Mouse (Mus musculus): Measurements from ENCODE around the gene Mdga1. TPM values are rescaled to one million over a fixed set of nuclear protein-coding genes. Genes with fewer than 3 reads are reported as not detected.

Gene Mdga1
- total RNA-seq, 2 experiments from 2014 or later, result 2.3 to 8.3 TPM

GRCm38 (mm10) chr17:29849436-29849797 is 120.5 kb downstream of the Mdga1 start:
- no peak for ATAC-seq (replicated peaks; ENCODE audit: poor library complexity)

- peak; percentile 94 for ATAC-seq (replicated peaks; ENCODE audit: poor library complexity)
Measured at GRCm38 (mm10) chr17:29848793-29849435, 121.0 kb downstream of the Mdga1 start.

GRCm38 (mm10) chr17:29847291-29847690 is 122.6 kb downstream of the Mdga1 start:
- ATAC-seq (replicated peaks; ENCODE audit: poor library complexity), result no peak

- no peak for ATAC-seq (replicated peaks; ENCODE audit: poor library complexity)
Measured at GRCm38 (mm10) chr17:29846284-29846683, 123.6 kb downstream of the Mdga1 start.

GRCm38 (mm10) chr17:29844949-29845348 is 124.9 kb downstream of the Mdga1 start:
- ATAC-seq (replicated peaks; ENCODE audit: poor library complexity), result no peak

- no peak for ATAC-seq (replicated peaks; ENCODE audit: poor library complexity)
Measured at GRCm38 (mm10) chr17:29843419-29844162, 126.3 kb downstream of the Mdga1 start.

GRCm38 (mm10) chr17:29841781-29842690 is 127.9 kb downstream of the Mdga1 start:
- ATAC-seq (replicated peaks; ENCODE audit: poor library complexity), result peak; percentile 81

- no peak for ATAC-seq (replicated peaks; ENCODE audit: poor library complexity)
Measured at GRCm38 (mm10) chr17:29838029-29838428, 131.9 kb downstream of the Mdga1 start.

GRCm38 (mm10) chr17:29837441-29837840 is 132.4 kb downstream of the Mdga1 start:
- ATAC-seq (replicated peaks; ENCODE audit: poor library complexity), result peak; percentile 61

- no peak for ATAC-seq (replicated peaks; ENCODE audit: poor library complexity)
Measured at GRCm38 (mm10) chr17:29834768-29835167, 135.1 kb downstream of the Mdga1 start.

GRCm38 (mm10) chr17:29834333-29834732 is 135.6 kb downstream of the Mdga1 start:
- no peak for ATAC-seq (replicated peaks; ENCODE audit: poor library complexity)

GRCm38 (mm10) chr17:29831696-29832095 is 138.2 kb downstream of the Mdga1 start:
- ATAC-seq (replicated peaks; ENCODE audit: poor library complexity), result no peak

GRCm38 (mm10) chr17:29829136-29829535 is 140.8 kb downstream of the Mdga1 start:
- ATAC-seq (replicated peaks; ENCODE audit: poor library complexity), result no peak

- no peak for ATAC-seq (replicated peaks; ENCODE audit: poor library complexity)
Measured at GRCm38 (mm10) chr17:29827602-29828001, 142.3 kb downstream of the Mdga1 start.

- no peak for ATAC-seq (replicated peaks; ENCODE audit: poor library complexity)
Measured at GRCm38 (mm10) chr17:29824512-29825120, 145.3 kb downstream of the Mdga1 start.

- peak; percentile 29; the same call in 1 of the 2 replicates for ATAC-seq (replicated peaks; ENCODE audit: poor library complexity)
Measured at GRCm38 (mm10) chr17:29824208-29824509, 145.7 kb downstream of the Mdga1 start.

GRCm38 (mm10) chr17:29823439-29824207 is 146.3 kb downstream of the Mdga1 start:
- ATAC-seq (replicated peaks; ENCODE audit: poor library complexity), result peak; percentile 79

- ATAC-seq (replicated peaks; ENCODE audit: poor library complexity), result no peak
Measured at GRCm38 (mm10) chr17:29819608-29820007, 150.3 kb downstream of the Mdga1 start.

- ATAC-seq (replicated peaks; ENCODE audit: poor library complexity), result no peak
Measured at GRCm38 (mm10) chr17:29818989-29819388, 150.9 kb downstream of the Mdga1 start.

- no peak for ATAC-seq (replicated peaks; ENCODE audit: poor library complexity)
Measured at GRCm38 (mm10) chr17:29818264-29818945, 151.5 kb downstream of the Mdga1 start.
